ENCODE assay signal across 15 mouse cellular contexts in the genomic region with DNA sequence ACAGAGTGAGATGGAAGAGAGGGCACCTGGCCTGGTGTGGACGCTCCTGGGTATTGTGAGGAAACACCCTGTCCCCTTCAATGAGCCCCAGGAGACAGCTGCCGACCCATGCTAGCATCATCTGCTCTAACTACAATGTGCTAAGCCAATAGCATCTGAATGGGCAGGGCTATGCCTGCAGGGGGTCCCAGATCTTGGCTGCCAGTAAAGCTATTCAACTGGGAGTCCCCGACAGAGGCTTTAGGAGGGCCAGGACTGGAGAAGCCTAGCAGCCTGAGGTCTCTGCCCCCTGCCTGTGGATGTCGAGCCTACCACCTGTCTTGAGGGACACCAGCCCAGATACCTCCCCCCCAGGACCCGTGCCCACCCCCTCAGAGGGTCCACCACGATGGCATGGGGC. TPM values are rescaled to one million over a fixed set of nuclear protein-coding genes. Genes with fewer than 3 reads are reported as not detected.
DNase-seq lines count a peak whose midpoint lies in the region; ATAC-seq lines count a peak whose summit lies in the region.
"Had no signal": no experiment of that assay in that cellular context is flagged by ENCODE, and none has a peak within 500 bp of the region (broad histone marks: within the 10 kb centered on the region; RNA-seq: fewer than 3 reads in every experiment).

No protein-coding gene starts in this region.

- H3K4me1 ChIP-seq in midbrain, embryonic 13.5 days (replicated peaks), result peaks cover 10% of the 10 kb centered on the region
- H3K4me1 ChIP-seq: heart, embryonic 15.5 days had no signal

- no peak overlapping the region for H3K4me3 ChIP-seq in midbrain, embryonic 13.5 days (replicated peaks)
- H3K4me3 ChIP-seq: gastrocnemius, adult 2 months; heart, embryonic 15.5 days; kidney, embryonic 15.5 days had no signal

- H3K9me3 ChIP-seq in midbrain, embryonic 13.5 days, result no peaks in the 10 kb centered on the region
- H3K9me3 ChIP-seq: heart, embryonic 15.5 days; kidney, embryonic 15.5 days had no signal

- H3K27ac ChIP-seq in midbrain, embryonic 13.5 days, result peak overlapping the region; percentile 54
- H3K27ac ChIP-seq: gastrocnemius, adult 2 months; heart, embryonic 15.5 days; kidney, embryonic 15.5 days had no signal

- no peak overlapping the region for H3K4me2 ChIP-seq in midbrain, embryonic 13.5 days (replicated peaks)
- H3K4me2 ChIP-seq: heart, embryonic 15.5 days; kidney, embryonic 15.5 days had no signal

- H3K9ac ChIP-seq in midbrain, embryonic 13.5 days (replicated peaks), result no peak overlapping the region
- H3K9ac ChIP-seq: heart, embryonic 15.5 days; kidney, embryonic 15.5 days had no signal

- ATAC-seq in midbrain, embryonic 13.5 days, result no peak

- peak; percentile 45 for DNase-seq in cerebellum, adult 8-10 months
- DNase-seq in cerebellum, adult 9-10 months, result no peak
- peak; percentile 56 for DNase-seq in Muller cell, postnatal 12 days (ENCODE audit: inconsistent ontology term)
- peak; percentile 50 to 61 for DNase-seq in cerebellum, postnatal 36 days
- no peak for DNase-seq in kidney, postnatal 36 days
- no peak for DNase-seq in spleen, adult 18-20 months
- DNase-seq in embryo, embryonic 10 days (ENCODE audit: low spot score), result no peak
- DNase-seq: gastrocnemius, adult 2 months; lung, adult 2 months; lung, postnatal 4 days had no signal

- H3K36me3 ChIP-seq in midbrain, embryonic 13.5 days, result peaks cover 95% of the 10 kb centered on the region

- WGBS in midbrain, embryonic 13.5 days, result 35% methylated on average over 6 of the region's 6 CpGs

- H3K27me3 ChIP-seq in midbrain, embryonic 13.5 days, result no peaks in the 10 kb centered on the region

RNA-seq across cellular contexts. Expression of gene Nxph4, which starts 8.4 kb away (rescaled TPM):
- 78.8 and 83.9 TPM in 2 replicates for polyA plus RNA-seq in midbrain, embryonic 13.5 days (2015; fragmentation: Nextera tagmentation; extraction: Ambion mirVana)
- polyA plus RNA-seq: liver, adult 2 months had no signal

RNA-seq across cellular contexts. Expression of gene Shmt2, which starts 20.5 kb away (rescaled TPM):
- 54.3 and 56.2 TPM in 2 replicates for polyA plus RNA-seq in midbrain, embryonic 13.5 days (2015; fragmentation: Nextera tagmentation; extraction: Ambion mirVana)

RNA-seq across cellular contexts. Expression of gene Ndufa4l2, which starts 28.0 kb away (rescaled TPM):
- polyA plus RNA-seq in midbrain, embryonic 13.5 days (2015; fragmentation: Nextera tagmentation; extraction: Ambion mirVana), result 11.5 and 13.8 TPM in 2 replicates

RNA-seq across cellular contexts. Expression of gene Stac3, which starts 41.2 kb away (rescaled TPM):
- polyA plus RNA-seq in midbrain, embryonic 13.5 days (2015; fragmentation: Nextera tagmentation; extraction: Ambion mirVana), result 1.6 and 2.3 TPM in 2 replicates
- polyA plus RNA-seq: forebrain, embryonic 11.5 days had no signal

Comparison
In these comparisons a context has a peak if more than half of its experiments do, and no peak if none do; other contexts are left out.
1. DNase-seq: peak in cerebellum, adult 8-10 months (single experiment), Muller cell, postnatal 12 days (single experiment) and cerebellum, postnatal 36 days (2 of 2); none in cerebellum, adult 9-10 months (single experiment), kidney, postnatal 36 days (0 of 2), spleen, adult 18-20 months (0 of 2) and embryo, embryonic 10 days (single experiment).